Mouse (Mus musculus) embryonic facial prominence, embryonic 14.5 days (tissue): ENCODE measurements at regions not wholly inside any gene's neighbourhood (a gene's known extent, or its start where the extent isn't known, plus 50 kb on each side); places are given as distances from the start of the nearest gene placed in this dataset.
"Not testable (repeated sequence)": the region's sequence is repeated elsewhere in the genome, so short reads cannot be mapped to it uniquely, and the experiment has no call there.

Experiments used
- ATAC-seq: fragments of 200-750 bp; cut with Nextera tagmentation; 2 replicates; pipeline ENCODE4 v1.8.0; 2017; ENCODE audit warnings: low read depth, moderate number of reproducible peaks, moderate TSS enrichment
- DNase-seq: peaks from one replicate; pipeline ENCODE4 v3.0.0-alpha.2; 2015; ENCODE audit warnings: low spot score
- H3K27ac ChIP-seq: fragments of 300-500 bp; sonication (generic); replicated peaks from 2 replicates; pipeline ENCODE4 v1.5.1; 2014; ENCODE audit warnings: low read depth, mild to moderate bottlenecking, low read length, moderate library complexity
- H3K27me3 ChIP-seq: fragments of 300-500 bp; sonication (generic); replicated peaks from 2 replicates; pipeline ENCODE4 v1.6.1; 2014; ENCODE audit warnings: low read length; ENCODE audit not compliant: control insufficient read depth, insufficient read depth
- H3K36me3 ChIP-seq: fragments of 300-500 bp; sonication (generic); 2 replicates; pipeline ENCODE4 v1.6.1; 2014; ENCODE audit warnings: low read length, mixed read lengths; ENCODE audit not compliant: control insufficient read depth, insufficient read depth
- H3K4me1 ChIP-seq: fragments of 300-500 bp; sonication (generic); 2 replicates; pipeline ENCODE4 v1.6.1; 2014; ENCODE audit warnings: antibody characterized with exemption, low read length; ENCODE audit not compliant: control insufficient read depth, insufficient read depth
- H3K4me2 ChIP-seq: fragments of 300-500 bp; sonication (generic); 2 replicates; pipeline ENCODE4 v1.6.1; 2014; ENCODE audit warnings: low read depth, mild to moderate bottlenecking, low read length, moderate library complexity, mixed read lengths
- H3K4me3 ChIP-seq: fragments of 300-500 bp; sonication (generic); 2 replicates; pipeline ENCODE4 v1.5.1; 2014; ENCODE audit warnings: low read depth, mild to moderate bottlenecking, low read length
- H3K9ac ChIP-seq: fragments of 300-500 bp; sonication (generic); 2 replicates; pipeline ENCODE4 v1.6.1; 2014; ENCODE audit warnings: low read depth, mild to moderate bottlenecking, low read length, moderate library complexity, mixed read lengths
- H3K9me3 ChIP-seq: fragments of 300-500 bp; sonication (generic); 2 replicates; pipeline ENCODE4 v1.6.1; 2016; ENCODE audit warnings: low read length; ENCODE audit not compliant: control insufficient read depth
- WGBS: fragments of 180-500 bp; shearing (Covaris S2); extraction: QIAGEN DNeasy Blood & Tissue Kit; methylation state at CpG from one replicate; pipeline ENCODE4 v1.1.7; 2014; 5-methylcytosine and 5-hydroxymethylcytosine counted together

- H3K4me2 ChIP-seq: no peak overlapping the region
- ATAC-seq: no peak
- H3K27ac ChIP-seq: no peak overlapping the region
- no peak for DNase-seq
- no peaks in the 10 kb centered on the region for H3K9me3 ChIP-seq
- H3K9ac ChIP-seq: no peak overlapping the region
- 63% methylated on average over 8 of the region's 8 CpGs for WGBS
- no peak overlapping the region for H3K4me3 ChIP-seq
- H3K4me1 ChIP-seq: peaks cover 5% of the 10 kb centered on the region
- H3K36me3 ChIP-seq: no peaks in the 10 kb centered on the region
- no peaks in the 10 kb centered on the region for H3K27me3 ChIP-seq
Observed at GRCm38 (mm10) chr10:117563429-117564117, 65.7 kb upstream of the Cpm start.

- H3K9me3 ChIP-seq, H3K9ac ChIP-seq, H3K4me1 ChIP-seq, ATAC-seq, H3K27me3 ChIP-seq, DNase-seq, H3K4me3 ChIP-seq, H3K4me2 ChIP-seq, H3K36me3 ChIP-seq, H3K27ac ChIP-seq: not testable (repeated sequence)
- WGBS: 80% methylated on average over 3 of the region's 3 CpGs
Observed at GRCm38 (mm10) chr10:117562850-117563248, 66.5 kb upstream of the Cpm start.

- Histone ChIP-seq H3K9me3 (no peaks in the 10 kb centered on the region), H3K4me2 (no peak overlapping the region), H3K27me3 (no peaks in the 10 kb centered on the region), H3K36me3 (no peaks in the 10 kb centered on the region), H3K27ac (no peak overlapping the region), H3K9ac (no peak overlapping the region), H3K4me3 (no peak overlapping the region), H3K4me1 (peaks cover 5% of the 10 kb centered on the region)
- WGBS: 83% methylated on average over 13 of the region's 13 CpGs
- no peak for DNase-seq
- ATAC-seq: no peak
Observed at GRCm38 (mm10) chr10:117561909-117562849, 67.1 kb upstream of the Cpm start.

- Histone ChIP-seq H3K27ac (no peak overlapping the region), H3K4me2 (no peak overlapping the region), H3K27me3 (no peaks in the 10 kb centered on the region), H3K9ac (no peak overlapping the region), H3K4me1 (peaks cover 5% of the 10 kb centered on the region), H3K4me3 (no peak overlapping the region), H3K9me3 (no peaks in the 10 kb centered on the region), H3K36me3 (no peaks in the 10 kb centered on the region)
- DNase-seq (no peak), ATAC-seq (no peak)
- WGBS: 52% methylated on average over 5 of the region's 5 CpGs
Observed at GRCm38 (mm10) chr10:117561279-117561820, 68.0 kb upstream of the Cpm start.

GRCm38 (mm10) chr10:117560396-117561278 is 68.7 kb upstream of the Cpm start:
- 81% methylated on average over 9 of the region's 9 CpGs for WGBS
- Histone ChIP-seq H3K27me3 (no peaks in the 10 kb centered on the region), H3K4me1 (peaks cover 5% of the 10 kb centered on the region)

GRCm38 (mm10) chr10:117559615-117560395 is 69.5 kb upstream of the Cpm start:
- Histone ChIP-seq H3K36me3 (no peaks in the 10 kb centered on the region), H3K9me3 (no peaks in the 10 kb centered on the region), H3K27me3 (no peaks in the 10 kb centered on the region), H3K9ac (no peak overlapping the region), H3K4me3 (no peak overlapping the region), H3K27ac (0 out of 2 replicates have a peak overlapping the region, but pooled peaks have one; percentile 10), H3K4me2 (0 out of 2 replicates have a peak overlapping the region, but pooled peaks have one; percentile 2), H3K4me1 (peaks cover 5% of the 10 kb centered on the region)
- ATAC-seq: peak; percentile 75
- DNase-seq: peak; percentile 67
- WGBS: 45% methylated on average over 17 of the region's 17 CpGs

More at GRCm38 (mm10) chr10:117560396-117561278, 68.7 kb upstream of the Cpm start:
- H3K4me3 ChIP-seq: no peak overlapping the region
- no peak for DNase-seq
- H3K27ac ChIP-seq: 0 out of 2 replicates have a peak overlapping the region, but pooled peaks have one; percentile 10
- no peaks in the 10 kb centered on the region for H3K9me3 ChIP-seq
- H3K36me3 ChIP-seq: no peaks in the 10 kb centered on the region
- no peak for ATAC-seq
- H3K9ac ChIP-seq: no peak overlapping the region
- H3K4me2 ChIP-seq: 0 out of 2 replicates have a peak overlapping the region, but pooled peaks have one; percentile 2

- H3K9me3 ChIP-seq: no peaks in the 10 kb centered on the region
- no peak overlapping the region for H3K9ac ChIP-seq
- H3K36me3 ChIP-seq: no peaks in the 10 kb centered on the region
- no peak overlapping the region for H3K27ac ChIP-seq
- no peak for DNase-seq
- H3K4me2 ChIP-seq: no peak overlapping the region
- peaks cover 5% of the 10 kb centered on the region for H3K4me1 ChIP-seq
- 83% methylated on average over 24 of the region's 24 CpGs for WGBS
- no peaks in the 10 kb centered on the region for H3K27me3 ChIP-seq
- no peak overlapping the region for H3K4me3 ChIP-seq
- peak; percentile 58; the same call in 1 of the 2 replicates for ATAC-seq
Observed at GRCm38 (mm10) chr10:117558891-117559614, 70.2 kb upstream of the Cpm start.
